Mouse (Mus musculus): ENCODE measurements around the gene N4bp3. TPM values are rescaled to one million over a fixed set of nuclear protein-coding genes. Genes with fewer than 3 reads are reported as not detected.
"Not testable (repeated sequence)": the region's sequence is repeated elsewhere in the genome, so short reads cannot be mapped to it uniquely, and the experiment has no call there.

The N4bp3 gene
- 10 to 100 TPM in 1 of 2 experiments, 1 to 10 TPM in 1; 8.7 to 12.2 TPM for total RNA-seq (2021)
- long read RNA-seq, experiment 1, transcript N4bp3-201 (5 exons, 2,367 nt), result major isoform, 21 of 25 reads
- long read RNA-seq, experiment 1, partial matches to known transcripts, result 0 of 25 reads
- long read RNA-seq, experiment 1, other reads (novel, unspliced or antisense), result 4 of 25 reads
- long read RNA-seq, experiment 2, transcript N4bp3-201 (5 exons, 2,367 nt), result major isoform, 29 of 33 reads
- long read RNA-seq, experiment 2, partial matches to known transcripts, result 1 of 33 reads
- long read RNA-seq, experiment 2, other reads (novel, unspliced or antisense), result 3 of 33 reads

GRCm38 (mm10) chr11:51650691-51651515, at the start of gene N4bp3, which contains the start of gene D930048N14Rik:
TSS of gene N4bp3 (minus strand) at chr11:51650842.
TSS of gene D930048N14Rik (plus strand) at chr11:51650954.
- DNase-seq, result peak; percentile 73
- intact Hi-C loops (cut with DNase I; ENCODE audit: low total_unique reads), result no loop called here

- intact Hi-C loops (cut with DNase I; ENCODE audit: low total_unique reads), result no loop called here
- DNase-seq, result no peak
These were observed 44.3 kb upstream of the N4bp3 start for GRCm38 (mm10) chr11:51694984-51695383.

- DNase-seq; intact Hi-C loops (cut with DNase I; ENCODE audit: low total_unique reads): not testable (repeated sequence)
These were observed 40.0 kb upstream of the N4bp3 start for GRCm38 (mm10) chr11:51690597-51690996.

GRCm38 (mm10) chr11:51689343-51689742, 38.7 kb upstream of the N4bp3 start:
- intact Hi-C loops (cut with DNase I; ENCODE audit: low total_unique reads), result no loop called here
- no peak for DNase-seq

- intact Hi-C loops (cut with DNase I; ENCODE audit: low total_unique reads), result no loop called here
- peak; percentile 100 for DNase-seq
These were observed 38.0 kb upstream of the N4bp3 start, which contains the start of gene 0610009B22Rik for GRCm38 (mm10) chr11:51688330-51689328. TSS of gene 0610009B22Rik (minus strand) at chr11:51688874.

GRCm38 (mm10) chr11:51681976-51682374, 31.3 kb upstream of the N4bp3 start:
- intact Hi-C loops (cut with DNase I; ENCODE audit: low total_unique reads), result loop anchor here (2.0 kb wide), 1 partner anchor 63 kb away; the partner anchor contains the start of gene Nhp2
- no peak for DNase-seq

- DNase-seq, result peak; percentile 87
- intact Hi-C loops (cut with DNase I; ENCODE audit: low total_unique reads), result no loop called here
These were observed 30.8 kb upstream of the N4bp3 start for GRCm38 (mm10) chr11:51681324-51681975.

- intact Hi-C loops (cut with DNase I; ENCODE audit: low total_unique reads), result no loop called here
- no peak for DNase-seq
These were observed 28.8 kb upstream of the N4bp3 start for GRCm38 (mm10) chr11:51679466-51679865.

GRCm38 (mm10) chr11:51677737-51678418, 27.2 kb upstream of the N4bp3 start:
- intact Hi-C loops (cut with DNase I; ENCODE audit: low total_unique reads), result no loop called here
- DNase-seq, result no peak

GRCm38 (mm10) chr11:51675386-51675785, 24.7 kb upstream of the N4bp3 start:
- intact Hi-C loops (cut with DNase I; ENCODE audit: low total_unique reads), result no loop called here
- DNase-seq, result no peak

GRCm38 (mm10) chr11:51673291-51673690, 22.6 kb upstream of the N4bp3 start:
- DNase-seq, result no peak
- intact Hi-C loops (cut with DNase I; ENCODE audit: low total_unique reads), result no loop called here

GRCm38 (mm10) chr11:51671376-51671775, 20.7 kb upstream of the N4bp3 start:
- DNase-seq, result no peak
- intact Hi-C loops (cut with DNase I; ENCODE audit: low total_unique reads), result no loop called here

GRCm38 (mm10) chr11:51670846-51671245, 20.2 kb upstream of the N4bp3 start:
- no peak for DNase-seq
- intact Hi-C loops (cut with DNase I; ENCODE audit: low total_unique reads), result no loop called here

- intact Hi-C loops (cut with DNase I; ENCODE audit: low total_unique reads); DNase-seq: not testable (repeated sequence)
These were observed 14.1 kb upstream of the N4bp3 start for GRCm38 (mm10) chr11:51664747-51665146.

- intact Hi-C loops (cut with DNase I; ENCODE audit: low total_unique reads), result no loop called here
- DNase-seq, result no peak
These were observed 12.0 kb upstream of the N4bp3 start for GRCm38 (mm10) chr11:51662632-51663031.

GRCm38 (mm10) chr11:51661867-51662365, 11.3 kb upstream of the N4bp3 start:
- no peak for DNase-seq
- intact Hi-C loops (cut with DNase I; ENCODE audit: low total_unique reads), result no loop called here

GRCm38 (mm10) chr11:51658705-51659104, 8.1 kb upstream of the N4bp3 start:
- no peak for DNase-seq
- intact Hi-C loops (cut with DNase I; ENCODE audit: low total_unique reads), result no loop called here

- intact Hi-C loops (cut with DNase I; ENCODE audit: low total_unique reads), result no loop called here
- no peak for DNase-seq
These were observed 7.6 kb upstream of the N4bp3 start for GRCm38 (mm10) chr11:51658291-51658690.
